Mouse (Mus musculus) c-Kit-positive CD71-negative TER-119-negative erythroid progenitor cells, embryonic 14.5 days (primary cell): ENCODE measurements around the gene Adamts20.
"Not testable (repeated sequence)": the region's sequence is repeated elsewhere in the genome, so short reads cannot be mapped to it uniquely, and the experiment has no call there.

Experiments used
- DNase-seq: peaks from one replicate; pipeline ENCODE4 v3.0.0-alpha.2; 2013; ENCODE audit warnings: low read depth

Adamts20 gene

DNA sequence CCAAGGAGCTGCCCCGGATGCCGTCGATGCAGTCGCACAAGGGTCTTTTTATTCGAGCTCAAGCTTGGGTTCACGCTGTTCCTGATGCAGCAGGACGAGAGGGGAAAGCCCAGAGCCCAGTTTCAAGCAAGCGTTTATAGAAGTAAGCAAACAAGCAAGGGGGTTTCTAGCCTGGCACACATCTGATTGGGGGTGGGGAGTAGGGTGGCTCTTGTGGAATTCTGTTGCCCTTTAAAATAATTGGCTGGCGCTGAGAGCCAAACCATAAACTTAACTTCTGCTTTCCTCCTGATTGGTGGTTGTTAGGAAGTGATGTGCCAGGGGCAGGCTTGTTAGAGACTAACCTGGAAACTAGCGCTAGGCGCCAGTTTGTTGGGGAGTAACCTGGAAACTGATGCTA is at the start of gene Adamts20:
Gene Adamts20, minus strand, starts transcription at position 101 of the 400 bp plus-strand sequence.
- no peak for DNase-seq

DNA sequence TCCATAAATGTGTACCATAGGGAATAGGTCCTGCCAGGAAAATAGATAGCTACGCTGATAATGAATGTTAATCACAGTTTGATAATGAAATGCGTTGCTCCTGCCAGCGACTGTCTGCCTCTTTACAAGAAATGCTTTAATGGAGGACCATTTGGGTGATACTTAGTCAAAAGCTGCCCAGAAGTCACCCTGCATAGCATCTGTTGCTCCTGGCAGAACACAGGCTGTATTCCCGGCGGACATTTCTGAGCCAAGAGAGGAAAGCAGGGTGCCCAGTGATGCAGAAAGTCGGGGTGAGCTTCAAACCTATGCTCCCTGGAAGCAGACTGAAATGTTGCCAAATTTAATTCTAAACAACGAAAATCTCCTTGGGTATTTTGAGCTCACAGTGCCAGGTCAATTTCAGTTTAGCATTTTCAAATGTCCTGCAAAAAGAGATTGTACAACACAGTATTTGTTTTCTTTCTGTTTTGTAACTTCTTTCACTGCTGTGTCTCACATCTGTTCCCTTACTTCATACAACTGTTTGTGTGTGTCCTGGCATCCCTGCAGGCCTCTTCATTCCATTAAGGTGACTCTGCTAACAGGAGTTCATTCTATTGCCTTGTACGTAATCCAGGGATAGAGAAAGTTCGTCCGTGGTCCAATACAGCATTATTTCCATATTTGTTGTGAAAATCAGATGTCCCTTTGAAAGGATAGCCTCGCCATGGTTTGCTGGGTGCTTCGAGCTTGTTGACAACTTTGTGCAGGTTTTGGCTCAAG is 38.4 kb upstream of the Adamts20 start:
- no peak for DNase-seq

DNA sequence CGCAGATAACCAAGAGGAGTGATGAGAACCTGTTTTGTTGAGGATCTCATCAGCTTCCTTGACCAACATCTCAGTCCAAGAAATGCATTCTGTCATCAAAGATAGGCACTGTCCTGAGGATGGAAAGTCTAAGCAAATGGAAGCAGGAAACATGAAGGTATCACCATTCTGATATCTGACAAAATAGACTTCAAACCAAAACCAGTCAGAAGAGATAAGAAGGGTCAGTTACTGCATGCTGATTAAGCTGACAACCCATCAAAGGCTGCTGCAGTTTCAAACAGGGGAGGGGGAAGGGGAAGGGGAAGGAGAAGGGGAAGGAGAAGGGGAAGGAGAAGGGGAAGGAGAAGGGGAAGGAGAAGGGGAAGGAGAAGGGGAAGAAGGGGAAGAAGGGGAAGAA is 34.0 kb upstream of the Adamts20 start:
- no peak for DNase-seq

DNA sequence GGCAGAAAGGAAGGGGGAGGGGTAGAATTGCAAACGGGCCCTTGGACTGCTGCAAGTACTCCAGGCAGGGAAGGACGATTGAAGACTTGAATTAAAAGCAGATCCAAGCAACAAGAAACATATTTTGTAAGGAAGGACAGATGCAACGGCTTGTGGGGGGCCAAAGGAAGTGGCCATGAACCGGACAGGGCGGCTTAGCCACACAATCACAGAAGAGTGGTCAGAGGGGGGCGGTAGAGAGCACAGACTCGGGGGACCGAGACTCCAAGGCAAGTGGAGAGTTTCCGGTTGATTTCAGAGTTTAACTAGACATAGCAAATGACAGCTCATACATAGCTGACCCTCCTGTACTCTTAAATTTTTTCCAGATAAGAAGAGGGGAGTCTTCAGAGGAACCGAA is 30.7 kb upstream of the Adamts20 start:
- DNase-seq: no peak

DNA sequence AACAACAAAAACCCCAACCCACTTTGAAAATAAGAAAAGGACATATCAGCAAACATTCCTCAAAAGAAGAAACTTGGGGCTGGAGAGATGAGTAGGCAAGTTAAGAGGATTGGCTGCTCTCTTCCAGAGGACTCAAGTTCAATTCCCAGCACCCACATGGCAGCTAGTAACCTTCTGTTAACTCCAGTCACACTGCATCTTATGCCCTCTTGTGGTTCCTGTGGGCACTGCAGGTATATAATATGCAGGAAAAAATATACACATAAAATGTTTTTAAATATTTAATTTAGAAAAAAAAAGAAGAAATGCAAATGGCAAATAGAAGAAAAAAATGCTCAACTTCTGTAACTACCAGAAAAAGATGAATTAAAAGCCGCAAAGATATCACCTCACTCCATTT is 29.2 kb upstream of the Adamts20 start:
- no peak for DNase-seq

DNA sequence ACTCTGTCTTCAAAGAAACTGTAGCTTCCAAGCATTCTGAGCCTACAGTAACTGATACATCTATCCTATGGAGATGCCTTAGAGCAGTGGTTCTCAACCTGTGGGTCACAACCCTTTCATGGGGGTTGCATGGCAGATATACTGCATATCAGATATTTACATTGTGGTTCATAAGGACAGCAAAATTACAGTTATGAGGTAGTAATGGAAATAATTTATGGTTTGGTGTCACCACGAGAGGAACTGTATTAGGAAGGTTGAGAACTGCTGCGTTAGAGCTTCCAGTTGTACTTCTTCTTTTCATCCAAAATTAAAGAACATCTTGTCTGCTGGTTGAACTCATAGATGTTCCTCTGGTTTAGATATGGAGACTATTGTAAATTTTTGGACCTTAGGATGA is 24.2 kb upstream of the Adamts20 start:
- DNase-seq: no peak

GRCm38 (mm10) chr15:94488028-94488427 is 22.8 kb upstream of the Adamts20 start:
- not testable (repeated sequence) for DNase-seq

GRCm38 (mm10) chr15:94482555-94482954 is 17.3 kb upstream of the Adamts20 start:
- no peak for DNase-seq

GRCm38 (mm10) chr15:94480792-94481191 is 15.6 kb upstream of the Adamts20 start:
- DNase-seq: no peak

- DNase-seq: no peak
Observed at GRCm38 (mm10) chr15:94480248-94480647, 15.0 kb upstream of the Adamts20 start.

DNA sequence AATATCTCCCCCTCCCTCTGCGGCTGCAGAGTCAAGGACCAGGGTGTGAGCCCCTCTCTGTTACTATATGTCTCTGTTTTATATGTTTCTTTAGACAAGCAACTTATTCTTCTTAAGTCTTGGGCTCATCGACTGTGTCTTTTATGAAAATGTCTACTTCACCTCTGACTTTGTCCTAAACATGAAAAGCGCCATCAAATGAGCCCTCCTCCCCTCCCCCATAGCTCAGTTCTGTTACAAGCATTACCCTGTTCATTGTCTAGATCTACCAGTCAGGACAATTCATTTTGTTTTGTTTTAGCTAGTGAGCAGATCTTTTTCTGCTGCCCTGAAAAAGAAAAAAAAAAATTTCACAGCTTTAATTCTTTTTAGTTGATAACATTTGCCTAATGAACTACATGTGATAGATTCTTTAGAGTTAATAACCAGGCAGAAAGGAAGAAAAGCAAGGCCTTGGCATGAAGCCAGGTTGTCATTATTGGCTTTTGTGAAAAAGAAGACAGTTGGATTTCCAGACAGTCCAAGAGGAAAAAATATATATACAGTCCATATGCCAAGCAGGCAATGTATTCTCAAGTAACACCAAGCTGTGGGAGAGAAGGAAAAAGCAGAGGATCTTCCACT is 14.4 kb upstream of the Adamts20 start:
- no peak for DNase-seq

DNA sequence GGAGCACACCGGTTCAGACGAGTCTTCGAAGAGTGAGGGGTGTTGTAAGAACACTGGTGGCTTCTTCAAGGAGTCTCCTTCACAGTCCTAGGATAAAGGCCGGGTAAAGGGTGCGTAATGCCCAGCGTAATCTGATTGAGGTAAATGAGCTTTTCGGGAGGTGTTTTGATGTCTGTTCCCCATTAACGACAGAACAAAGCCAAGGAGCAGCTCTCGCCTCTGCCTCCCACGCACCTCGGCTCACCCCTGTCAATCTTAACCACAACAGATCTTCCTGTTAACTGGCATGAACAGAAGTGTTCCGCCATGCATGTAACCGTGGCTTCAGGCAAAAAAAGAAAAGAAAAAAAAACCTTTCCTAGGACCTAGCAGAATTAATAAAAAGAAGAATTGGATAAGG is 13.5 kb upstream of the Adamts20 start:
- DNase-seq: peak; percentile 34

DNA sequence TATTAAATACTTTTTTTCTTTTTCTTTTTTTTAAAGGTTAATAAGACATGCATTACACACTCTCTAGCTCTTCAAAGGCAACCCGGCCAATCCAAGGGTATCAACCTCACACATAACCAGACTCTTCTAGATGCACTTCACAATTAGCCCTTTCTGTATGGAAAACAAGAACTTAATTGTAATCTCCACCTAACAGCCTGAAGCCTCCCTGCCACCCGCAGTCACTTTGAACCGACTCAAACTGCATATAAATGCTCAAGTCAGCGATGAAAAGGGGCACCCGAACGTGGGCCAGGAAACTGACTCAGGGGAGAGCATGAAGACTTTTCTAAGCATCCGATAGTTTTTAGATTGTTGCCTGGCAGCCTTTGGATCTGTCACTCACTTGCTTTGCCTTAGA is 12.1 kb upstream of the Adamts20 start:
- no peak for DNase-seq

DNA sequence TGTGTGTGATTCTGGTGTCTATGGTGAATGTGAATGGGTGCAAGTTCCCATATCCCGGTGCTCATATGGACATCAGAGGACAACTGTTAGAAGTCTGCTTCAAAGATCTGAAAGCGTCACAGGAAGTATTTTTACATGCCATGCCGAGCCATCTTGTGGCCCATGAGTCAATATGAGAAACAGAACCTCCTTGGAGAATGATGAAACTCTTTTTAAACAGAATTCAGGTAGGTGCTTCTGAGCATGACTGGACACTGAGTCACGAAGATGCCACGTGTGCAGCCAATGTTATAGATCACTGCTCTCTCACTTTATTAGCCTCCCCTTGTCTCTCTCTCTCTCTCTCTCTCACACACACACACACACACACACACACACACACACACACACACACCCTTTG is 10.8 kb upstream of the Adamts20 start:
- no peak for DNase-seq

- DNase-seq: no peak
Observed at GRCm38 (mm10) chr15:94470361-94470760, 5.1 kb upstream of the Adamts20 start.

DNA sequence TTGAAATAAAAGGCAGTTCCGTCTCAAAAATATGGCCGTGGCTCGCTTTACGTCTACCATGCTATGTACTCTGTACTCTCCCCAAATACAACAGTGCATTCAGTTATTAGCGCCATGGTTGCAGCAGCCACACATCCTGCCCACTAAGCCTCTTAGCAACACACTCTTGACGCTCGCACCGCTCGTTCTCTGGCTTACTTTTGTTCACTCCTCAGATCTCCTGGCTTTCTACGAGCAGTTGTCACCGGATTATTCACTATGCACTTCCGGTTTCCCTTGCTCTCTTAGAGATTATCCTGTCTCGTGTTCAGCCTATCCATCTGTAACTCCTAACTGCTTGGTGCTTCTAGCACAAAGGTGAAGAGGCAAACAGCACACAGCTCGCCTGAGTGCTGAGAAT is 337 bp downstream of the Adamts20 start:
- no peak for DNase-seq

- DNase-seq: no peak
Observed at GRCm38 (mm10) chr15:94463251-94463650, 2.0 kb downstream of the Adamts20 start.

- no peak for DNase-seq
Observed at GRCm38 (mm10) chr15:94462206-94462605, 3.0 kb downstream of the Adamts20 start.

DNA sequence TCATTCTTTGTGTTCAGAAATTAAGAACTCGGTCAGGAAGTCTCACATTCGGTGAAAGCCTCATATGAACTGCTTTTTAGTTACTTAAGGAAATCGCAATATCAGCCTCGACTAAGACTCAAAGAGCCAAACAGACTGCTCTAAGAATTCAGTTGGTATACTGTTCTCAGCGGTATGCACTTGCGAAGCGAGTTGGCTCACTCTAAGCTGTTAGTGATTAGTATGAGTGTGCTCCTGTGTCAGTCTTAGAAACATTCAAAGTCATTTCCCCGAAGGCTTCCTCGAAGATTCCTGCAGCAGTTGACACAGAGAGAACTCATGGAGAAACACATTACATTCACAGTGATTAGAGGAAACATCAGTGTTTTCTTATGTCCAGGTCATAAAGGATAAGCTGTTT is 4.1 kb downstream of the Adamts20 start:
- no peak for DNase-seq

DNA sequence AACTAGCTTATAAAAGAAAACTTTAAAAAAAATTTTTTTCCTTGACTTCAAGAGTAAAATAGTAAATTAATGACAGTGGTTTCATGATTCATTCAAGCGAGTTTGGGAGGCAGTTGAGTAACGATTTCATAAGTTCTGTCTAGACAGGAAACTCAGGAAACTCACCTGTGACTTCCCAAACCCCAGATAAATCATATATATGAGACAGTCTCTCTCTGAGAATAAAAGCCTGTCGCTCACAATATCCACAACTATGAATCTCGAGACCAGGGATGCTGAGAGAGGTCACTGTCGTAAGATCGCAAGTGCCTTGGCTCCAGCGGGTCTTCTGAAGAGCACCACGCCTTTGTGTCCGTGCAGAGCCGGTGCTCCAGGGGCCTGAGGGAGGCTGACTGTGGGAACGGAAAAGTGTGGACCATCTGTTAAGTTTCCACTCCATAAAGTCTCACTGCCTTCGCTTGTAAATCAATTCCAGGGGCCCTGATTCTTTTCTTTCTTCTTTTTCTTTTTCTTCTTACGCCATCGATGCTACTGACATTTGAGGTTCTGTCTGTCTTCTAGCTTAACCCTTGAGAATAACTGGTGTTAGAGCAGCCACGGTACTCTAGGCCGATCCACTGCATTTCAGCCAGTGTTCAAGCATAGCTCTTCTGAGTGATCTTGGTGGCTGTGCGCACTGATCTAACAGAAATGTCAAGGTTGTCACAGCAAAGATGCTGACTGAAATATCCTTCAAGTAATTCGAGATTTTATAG is 7.4 kb downstream of the Adamts20 start:
- DNase-seq: no peak

DNA sequence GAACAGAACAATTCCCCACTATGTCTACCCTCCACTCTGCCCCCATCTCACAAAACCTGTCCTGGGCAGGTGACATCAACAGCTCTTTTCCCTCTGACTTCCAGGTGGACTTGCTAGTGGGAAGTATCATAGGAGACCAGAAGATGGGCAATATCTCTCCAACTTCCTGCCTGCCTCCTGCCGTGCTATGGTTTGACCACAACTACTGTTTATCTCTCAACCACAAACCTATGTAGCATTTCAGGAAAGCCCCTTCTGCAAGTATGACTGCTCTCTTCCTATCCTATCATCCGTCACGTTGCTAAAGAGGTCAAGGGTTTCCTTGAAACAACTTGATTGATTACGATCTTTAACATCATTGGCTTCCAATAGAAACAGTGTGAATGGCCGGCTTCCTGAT is 12.4 kb downstream of the Adamts20 start:
- peak; percentile 6 for DNase-seq

DNA sequence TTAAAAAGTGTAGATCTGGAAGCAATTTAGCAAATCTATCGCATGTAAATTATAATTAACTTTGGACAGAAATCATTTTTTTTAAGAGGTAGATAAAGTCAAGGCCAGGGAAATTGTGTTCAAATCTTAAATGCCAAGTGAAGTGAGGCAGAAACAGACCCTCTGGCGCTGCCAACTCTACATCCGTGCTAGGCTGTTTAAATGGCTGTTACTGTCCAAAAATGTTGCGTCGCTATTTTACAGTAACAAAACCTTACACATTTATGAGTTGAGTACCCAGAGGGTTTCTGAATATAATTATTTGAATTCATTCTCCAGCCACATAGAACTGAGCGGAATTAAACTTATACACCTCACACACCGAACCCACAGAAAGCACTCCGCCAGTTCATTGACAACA is 13.6 kb downstream of the Adamts20 start:
- DNase-seq: no peak
